Mouse (Mus musculus) C2C12 (cell line): ENCODE data around the gene Ints13.

ENCODE experiments used
- CEBPB ChIP-seq: IDR thresholded peaks from one replicate; pipeline ENCODE4 v1.6.1; 2011; ENCODE audit warnings: low read depth, mild to moderate bottlenecking, control low read depth, moderate library complexity
- CTCF ChIP-seq: IDR thresholded peaks from one replicate; pipeline ENCODE4 v1.5.1; 2011; ENCODE audit not compliant: control insufficient read depth, insufficient read depth, insufficient read length
- MAX ChIP-seq: IDR thresholded peaks from one replicate; pipeline ENCODE4 v1.6.1; 2011; ENCODE audit warnings: mild to moderate bottlenecking, control low read depth
- MYOD1 ChIP-seq: IDR thresholded peaks from one replicate; pipeline ENCODE4 v1.6.1; 2011; ENCODE audit warnings: low read depth; ENCODE audit not compliant: control insufficient read depth, insufficient read length
- MYOG ChIP-seq: IDR thresholded peaks from one replicate; pipeline ENCODE4 v1.6.1; 2011; ENCODE audit not compliant: control insufficient read depth, insufficient read length; ENCODE audit errors: extremely low read depth

GRCm38 (mm10) chr6:146540386-146540785 is 37.2 kb downstream of the Ints13 start:
- TF ChIP-seq CTCF = no peak
- no peak for TF ChIP-seq MAX
- TF ChIP-seq MYOG = no peak
- TF ChIP-seq MYOD1 = no peak
- TF ChIP-seq CEBPB = no peak
